Mouse (Mus musculus) granulocyte monocyte progenitor cell, adult 5-6 weeks (primary cell): ENCODE measurements around the gene Azin2. TPM values are rescaled to one million over a fixed set of nuclear protein-coding genes. Genes with fewer than 3 reads are reported as not detected.

Experiments used
- ATAC-seq: replicated peaks from 2 replicates; pipeline ENCODE4 v1.8.0; 2016; ENCODE audit warnings: mild to moderate bottlenecking, moderate TSS enrichment, inconsistent platforms; ENCODE audit not compliant: poor library complexity, severe bottlenecking
- total RNA-seq, 2 experiments: library from RNA; stranded (forward) in 1 of 2; stranded (reverse) in 1 of 2; fragments of 200-712, 200-1000 nt in 1 of 2; fragments of >200 nt in 1 of 2; fragmentation: Nextera tagmentation in 1 of 2; gene quantifications; 2 replicates each; pipeline ENCODE4 v1.2.3; 2014 to 2017

The Azin2 gene
- total RNA-seq (2014; fragmentation: Nextera tagmentation) (3.3 and 9.7 TPM in 2 replicates), total RNA-seq (2017) (0.21 and 0.95 TPM in 2 replicates)

GRCm38 (mm10) chr4:128962029-128962925 lies at the start of gene Azin2:
Gene Azin2, minus strand, starts transcription at chr4:128962442.
- peak; percentile 86 for ATAC-seq

GRCm38 (mm10) chr4:129011604-129012121 lies 49.4 kb upstream of the Azin2 start:
- ATAC-seq, result peak; percentile 40

GRCm38 (mm10) chr4:129009521-129009920 lies 47.3 kb upstream of the Azin2 start:
- no peak for ATAC-seq

- peak; percentile 57 for ATAC-seq
Observed at GRCm38 (mm10) chr4:129008672-129009071, 46.4 kb upstream of the Azin2 start.

GRCm38 (mm10) chr4:129008006-129008519 lies 45.8 kb upstream of the Azin2 start:
- no peak for ATAC-seq

- peak; percentile 60 for ATAC-seq
Observed at GRCm38 (mm10) chr4:129003720-129004119, 41.5 kb upstream of the Azin2 start.

GRCm38 (mm10) chr4:129000786-129001185 lies 38.5 kb upstream of the Azin2 start:
- ATAC-seq, result no peak

GRCm38 (mm10) chr4:128998401-128998800 lies 36.2 kb upstream of the Azin2 start:
- ATAC-seq, result no peak

GRCm38 (mm10) chr4:128997258-128997657 lies 35.0 kb upstream of the Azin2 start:
- ATAC-seq, result no peak

- ATAC-seq, result no peak
Observed at GRCm38 (mm10) chr4:128995238-128995637, 33.0 kb upstream of the Azin2 start.

- ATAC-seq, result no peak
Observed at GRCm38 (mm10) chr4:128993675-128994074, 31.4 kb upstream of the Azin2 start.

GRCm38 (mm10) chr4:128993025-128993662 lies 30.9 kb upstream of the Azin2 start:
- peak; percentile 92 for ATAC-seq

- ATAC-seq, result peak; percentile 60
Observed at GRCm38 (mm10) chr4:128992176-128992575, 29.9 kb upstream of the Azin2 start.

- no peak for ATAC-seq
Observed at GRCm38 (mm10) chr4:128991500-128992008, 29.3 kb upstream of the Azin2 start, which contains the start of gene Ak2. Gene Ak2, plus strand, starts transcription at chr4:128991958.

- no peak for ATAC-seq
Observed at GRCm38 (mm10) chr4:128989678-128990077, 27.4 kb upstream of the Azin2 start.

- no peak for ATAC-seq
Observed at GRCm38 (mm10) chr4:128988911-128989310, 26.7 kb upstream of the Azin2 start.

- ATAC-seq, result no peak
Observed at GRCm38 (mm10) chr4:128984600-128984999, 22.4 kb upstream of the Azin2 start.

GRCm38 (mm10) chr4:128983656-128984055 lies 21.4 kb upstream of the Azin2 start:
- ATAC-seq, result peak; percentile 51

- ATAC-seq, result no peak
Observed at GRCm38 (mm10) chr4:128983151-128983550, 20.9 kb upstream of the Azin2 start.

GRCm38 (mm10) chr4:128981833-128982180 lies 19.6 kb upstream of the Azin2 start:
- ATAC-seq, result 0 out of 2 replicates have a peak, but pooled peaks have one; percentile 0
